Mouse (Mus musculus) heart, embryonic 13.5 days (tissue): Measurements from ENCODE around the gene Rimbp2. TPM values are rescaled to one million over a fixed set of nuclear protein-coding genes. Genes with fewer than 3 reads are reported as not detected.

Experiments used
- ATAC-seq: fragments of 200-750 bp; cut with Nextera tagmentation; 2 replicates; pipeline ENCODE4 v1.8.0; 2017; ENCODE audit warnings: moderate TSS enrichment; ENCODE audit not compliant: insufficient number of reproducible peaks, low FRiP score, low TSS enrichment; ENCODE audit errors: extremely low read depth
- H3K27ac ChIP-seq: fragments of 300-500 bp; sonication (generic); replicated peaks from 2 replicates; pipeline ENCODE4 v1.5.1; 2015; ENCODE audit warnings: moderate library complexity, mild to moderate bottlenecking, inconsistent platforms
- H3K27me3 ChIP-seq: fragments of 300-500 bp; sonication (generic); replicated peaks from 2 replicates; pipeline ENCODE4 v1.6.1; 2015; ENCODE audit warnings: mild to moderate bottlenecking, inconsistent platforms
- H3K36me3 ChIP-seq: fragments of 300-500 bp; sonication (generic); 2 replicates; pipeline ENCODE4 v1.6.1; 2015; ENCODE audit warnings: mild to moderate bottlenecking, inconsistent platforms
- H3K4me1 ChIP-seq: fragments of 300-500 bp; sonication (generic); 2 replicates; pipeline ENCODE4 v1.6.1; 2015; ENCODE audit warnings: inconsistent platforms
- H3K4me2 ChIP-seq: fragments of 300-500 bp; sonication (generic); 2 replicates; pipeline ENCODE4 v1.6.1; 2015; ENCODE audit warnings: inconsistent platforms, mild to moderate bottlenecking, moderate library complexity
- H3K4me3 ChIP-seq: fragments of 300-500 bp; sonication (generic); 2 replicates; pipeline ENCODE4 v1.5.1; 2015; ENCODE audit warnings: moderate library complexity, mild to moderate bottlenecking, inconsistent platforms
- H3K9ac ChIP-seq: fragments of 300-500 bp; sonication (generic); 2 replicates; pipeline ENCODE4 v1.6.1; 2015; ENCODE audit warnings: inconsistent platforms, mild to moderate bottlenecking, moderate library complexity
- H3K9me3 ChIP-seq: fragments of 300-500 bp; sonication (generic); 2 replicates; pipeline ENCODE4 v1.6.1; 2016; ENCODE audit warnings: inconsistent platforms
- WGBS: fragments of 180-500 bp; shearing (Covaris S2); methylation state at CpG from one replicate; pipeline ENCODE4 v1.1.7; 2015; ENCODE audit warnings: mixed read lengths; 5-methylcytosine and 5-hydroxymethylcytosine counted together
- polyA plus RNA-seq: library from polyadenylated mRNA; unstranded; fragments of >200 nt; fragmentation: Nextera tagmentation; extraction: Ambion mirVana; gene quantifications from 2 replicates; pipeline ENCODE4 v1.2.1, GENCODE M21; 2015

The Rimbp2 gene
- polyA plus RNA-seq, 1 experiment from 2014 or later, result 0.15 TPM

DNA sequence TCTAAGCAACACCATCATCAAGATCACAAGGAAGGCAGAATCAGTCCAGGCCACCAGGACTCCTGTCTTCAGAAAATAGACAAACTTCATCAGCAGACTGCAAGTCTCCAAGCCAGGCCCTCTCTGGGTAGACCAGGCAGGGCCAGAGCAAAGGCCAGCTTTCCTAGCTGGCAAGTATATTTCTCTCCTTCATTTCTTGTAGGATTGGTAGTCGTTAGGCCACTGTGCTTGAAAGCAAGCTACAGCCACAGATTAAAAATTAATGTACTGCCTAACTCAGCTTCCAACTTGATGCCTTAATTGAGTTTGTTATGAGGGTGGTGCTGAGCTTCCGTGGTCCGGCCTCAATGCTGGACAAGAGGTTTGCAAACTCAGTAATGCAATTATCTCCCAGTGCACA is 65.7 kb downstream of the Rimbp2 start:
- 69% methylated on average over 3 of the region's 3 CpGs for WGBS
- no peaks in the 10 kb centered on the region for H3K36me3 ChIP-seq
- 0 out of 2 replicates have a peak, but pooled peaks cover 3% of the 10 kb centered on the region for H3K27me3 ChIP-seq
- no peak overlapping the region for H3K4me2 ChIP-seq
- H3K9me3 ChIP-seq, result no peaks in the 10 kb centered on the region
- ATAC-seq, result no peak
- no peak overlapping the region for H3K4me3 ChIP-seq
- H3K9ac ChIP-seq, result no peak overlapping the region
- H3K4me1 ChIP-seq, result no peaks in the 10 kb centered on the region
- no peak overlapping the region for H3K27ac ChIP-seq

DNA sequence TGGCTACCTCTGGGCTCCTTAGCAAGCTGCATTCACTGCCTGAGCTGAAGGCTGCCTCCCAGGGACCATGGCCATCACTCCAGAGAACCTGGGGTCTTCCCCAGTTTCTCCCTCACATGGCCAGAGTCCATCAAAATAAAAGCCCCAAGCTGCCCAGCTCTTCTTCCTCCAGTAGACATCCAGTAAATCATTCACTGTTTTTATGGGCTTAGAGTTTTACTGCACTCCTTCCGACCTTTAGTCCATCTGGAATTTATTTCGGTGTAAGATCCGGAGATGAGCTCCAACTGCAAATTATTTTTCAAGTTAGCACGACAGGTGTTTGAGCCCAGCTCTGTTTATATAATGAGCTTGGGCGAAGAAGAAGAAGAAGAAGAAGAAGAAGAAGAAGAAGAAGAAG is 69.0 kb downstream of the Rimbp2 start:
- Histone ChIP-seq H3K27me3 (0 out of 2 replicates have a peak, but pooled peaks cover 4% of the 10 kb centered on the region), H3K27ac (no peak overlapping the region), H3K9ac (no peak overlapping the region), H3K36me3 (no peaks in the 10 kb centered on the region), H3K4me2 (no peak overlapping the region), H3K9me3 (no peaks in the 10 kb centered on the region), H3K4me1 (no peaks in the 10 kb centered on the region), H3K4me3 (no peak overlapping the region)
- ATAC-seq, result no peak
- WGBS, result 85% methylated on average over 5 of the region's 5 CpGs

DNA sequence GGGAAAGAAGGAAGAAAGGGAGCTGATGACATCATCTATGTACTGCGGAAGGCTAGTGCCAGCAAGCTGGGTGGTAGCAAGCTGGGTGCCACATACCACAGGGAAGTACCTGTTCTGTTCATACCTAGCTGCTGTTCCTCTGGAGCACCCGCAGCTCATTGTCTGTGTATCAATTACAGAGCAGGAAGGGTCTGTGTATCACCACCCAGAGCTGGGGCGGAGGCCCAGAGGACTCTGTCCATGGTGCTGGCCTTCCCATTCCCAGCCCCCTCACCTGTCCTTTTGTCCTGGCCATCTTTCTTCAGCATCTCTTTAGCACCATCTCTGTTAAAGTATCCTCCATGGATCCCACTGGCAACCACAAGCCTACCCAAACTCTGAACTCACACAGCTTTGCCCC is 74.2 kb downstream of the Rimbp2 start:
- H3K9me3 ChIP-seq, result no peaks in the 10 kb centered on the region
- no peak overlapping the region for H3K27ac ChIP-seq
- no peaks in the 10 kb centered on the region for H3K36me3 ChIP-seq
- 24% methylated on average over 3 of the region's 3 CpGs for WGBS
- no peaks in the 10 kb centered on the region for H3K4me1 ChIP-seq
- no peak overlapping the region for H3K4me3 ChIP-seq
- no peak overlapping the region for H3K4me2 ChIP-seq
- no peak for ATAC-seq
- H3K27me3 ChIP-seq, result peaks cover 31% of the 10 kb centered on the region
- no peak overlapping the region for H3K9ac ChIP-seq

DNA sequence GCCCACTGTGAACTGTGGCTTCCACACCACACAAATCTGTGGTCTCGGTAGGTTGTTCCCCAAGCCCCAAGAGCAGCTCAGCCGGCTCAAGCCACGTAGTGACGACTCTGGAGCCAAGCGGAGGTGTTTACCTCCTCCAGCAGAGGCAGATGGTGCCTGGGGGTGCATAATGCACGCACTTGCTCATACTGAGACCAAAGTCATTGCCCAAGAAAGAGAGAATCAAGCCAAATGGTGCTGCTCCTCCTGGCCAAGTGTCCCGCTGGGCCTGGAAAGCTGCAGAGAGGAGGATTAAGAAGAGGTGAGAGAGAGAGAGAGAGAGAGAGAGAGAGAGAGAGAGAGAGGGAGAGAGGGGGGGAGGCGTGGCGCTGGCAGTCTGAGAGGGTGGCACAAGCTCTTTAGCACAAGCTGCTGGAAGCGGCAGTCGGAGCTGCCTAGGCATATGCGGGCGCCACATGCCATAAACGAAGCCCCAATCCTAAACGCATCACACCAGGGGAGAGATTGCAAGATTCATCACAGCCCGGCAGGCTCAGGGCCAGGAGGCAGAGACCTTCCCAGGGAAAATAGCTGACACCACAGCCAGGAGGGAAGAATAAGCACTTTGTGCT is 75.8 kb downstream of the Rimbp2 start:
- peaks cover 31% of the 10 kb centered on the region for H3K27me3 ChIP-seq
- no peak overlapping the region for H3K4me3 ChIP-seq
- no peak overlapping the region for H3K27ac ChIP-seq
- H3K4me1 ChIP-seq, result no peaks in the 10 kb centered on the region
- H3K4me2 ChIP-seq, result no peak overlapping the region
- 9% methylated on average over 16 of the region's 16 CpGs for WGBS
- no peak for ATAC-seq
- H3K36me3 ChIP-seq, result no peaks in the 10 kb centered on the region
- no peak overlapping the region for H3K9ac ChIP-seq
- no peaks in the 10 kb centered on the region for H3K9me3 ChIP-seq

DNA sequence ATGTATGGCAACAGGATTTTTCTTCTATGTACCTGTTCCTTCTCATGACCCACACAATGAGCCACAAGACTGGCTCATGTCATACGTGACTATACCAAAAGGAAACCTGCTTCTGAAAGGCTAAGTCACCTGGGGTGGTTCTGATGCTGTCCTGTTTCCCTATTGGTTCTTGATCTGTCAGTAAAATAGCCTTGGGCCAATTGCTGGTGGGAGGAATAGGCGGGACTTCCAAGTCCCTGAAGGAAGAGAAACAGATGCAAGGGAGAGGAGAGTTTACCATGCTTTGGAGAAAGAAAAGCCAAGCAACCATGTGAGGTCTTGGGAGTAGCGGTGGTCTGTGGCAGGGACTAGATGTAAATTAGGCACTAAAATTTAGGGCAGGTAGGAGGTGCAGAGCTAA is 81.6 kb downstream of the Rimbp2 start:
- no peak for ATAC-seq
- WGBS, result 63% methylated on average over 3 of the region's 3 CpGs
- Histone ChIP-seq H3K9ac (no peak overlapping the region), H3K4me3 (no peak overlapping the region), H3K4me2 (no peak overlapping the region), H3K27ac (no peak overlapping the region), H3K27me3 (peaks cover 9% of the 10 kb centered on the region), H3K9me3 (no peaks in the 10 kb centered on the region), H3K4me1 (no peaks in the 10 kb centered on the region), H3K36me3 (no peaks in the 10 kb centered on the region)

DNA sequence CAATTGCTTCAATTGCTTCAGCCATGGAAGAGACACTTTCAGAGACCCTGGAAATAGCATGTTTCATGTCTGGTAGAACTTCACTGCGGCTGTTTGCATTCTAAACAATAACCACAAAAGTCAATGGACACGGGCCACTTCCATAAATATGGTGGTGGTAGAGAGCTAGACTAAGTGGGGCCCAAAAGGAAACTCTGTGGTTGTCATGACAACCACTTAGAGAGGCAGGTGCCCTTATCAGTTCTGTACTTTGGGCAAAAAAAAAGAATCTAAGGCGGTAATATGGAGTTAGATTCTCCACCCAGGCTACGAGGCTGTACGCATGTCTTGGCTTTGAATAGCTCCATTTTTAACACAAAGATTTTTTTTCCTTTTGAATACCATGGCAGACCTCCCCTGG is 86.5 kb downstream of the Rimbp2 start:
- Histone ChIP-seq H3K9ac (no peak overlapping the region), H3K36me3 (no peaks in the 10 kb centered on the region), H3K4me1 (peaks cover 3% of the 10 kb centered on the region; the same call in 1 of the 2 replicates), H3K4me3 (no peak overlapping the region), H3K9me3 (no peaks in the 10 kb centered on the region), H3K4me2 (no peak overlapping the region), H3K27me3 (no peaks in the 10 kb centered on the region), H3K27ac (no peak overlapping the region)
- ATAC-seq, result no peak
- 68% methylated on average over 5 of the region's 5 CpGs for WGBS

DNA sequence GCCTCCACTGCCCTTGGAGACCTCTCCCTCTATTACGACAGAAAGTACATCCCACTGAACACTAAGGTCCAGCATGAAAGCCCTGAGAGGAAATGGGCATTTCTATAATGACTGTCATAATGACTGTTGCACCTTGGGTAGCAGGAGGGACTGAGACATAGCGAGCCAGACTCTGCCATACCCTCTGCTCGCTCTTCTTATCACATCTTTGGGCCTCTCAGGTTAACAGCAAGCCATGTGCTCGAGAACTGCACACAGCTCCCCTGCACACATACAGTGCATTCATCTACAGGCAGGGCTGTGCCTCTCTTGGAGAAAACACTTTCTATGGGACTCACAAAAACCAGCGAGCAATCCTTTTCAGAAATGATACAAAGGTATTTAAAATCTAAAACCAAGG is 87.0 kb downstream of the Rimbp2 start:
- ATAC-seq, result no peak
- H3K4me1 ChIP-seq, result peaks cover 3% of the 10 kb centered on the region; the same call in 1 of the 2 replicates
- no peak overlapping the region for H3K4me2 ChIP-seq
- H3K4me3 ChIP-seq, result no peak overlapping the region
- H3K9ac ChIP-seq, result no peak overlapping the region
- H3K36me3 ChIP-seq, result no peaks in the 10 kb centered on the region
- no peaks in the 10 kb centered on the region for H3K27me3 ChIP-seq
- 57% methylated on average over 5 of the region's 5 CpGs for WGBS
- no peak overlapping the region for H3K27ac ChIP-seq
- H3K9me3 ChIP-seq, result no peaks in the 10 kb centered on the region

DNA sequence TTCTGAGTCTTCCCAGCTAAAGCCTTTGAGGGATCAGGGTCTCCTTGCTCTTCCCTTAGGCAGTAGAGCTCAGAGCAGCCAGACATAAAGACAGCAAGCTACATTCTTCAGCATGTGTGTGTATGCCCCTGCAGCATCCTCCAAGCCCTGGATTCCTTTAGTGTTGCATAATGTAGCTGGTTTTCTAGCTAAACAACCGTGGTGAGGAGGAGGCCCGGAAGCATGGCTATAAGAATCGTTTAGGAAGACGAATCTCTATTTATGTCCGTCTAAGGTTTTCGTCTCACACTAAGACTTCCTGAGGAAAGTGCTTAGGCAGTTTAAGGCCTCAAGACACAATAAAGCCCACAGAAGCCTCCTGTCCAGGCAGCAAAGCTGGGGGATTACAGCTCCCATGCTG is 89.8 kb downstream of the Rimbp2 start:
- Histone ChIP-seq H3K27me3 (no peaks in the 10 kb centered on the region), H3K9ac (no peak overlapping the region), H3K27ac (no peak overlapping the region), H3K4me2 (no peak overlapping the region), H3K4me3 (no peak overlapping the region), H3K9me3 (no peaks in the 10 kb centered on the region), H3K4me1 (peaks cover 3% of the 10 kb centered on the region; the same call in 1 of the 2 replicates), H3K36me3 (no peaks in the 10 kb centered on the region)
- no peak for ATAC-seq
- WGBS, result 47% methylated on average over 6 of the region's 6 CpGs

DNA sequence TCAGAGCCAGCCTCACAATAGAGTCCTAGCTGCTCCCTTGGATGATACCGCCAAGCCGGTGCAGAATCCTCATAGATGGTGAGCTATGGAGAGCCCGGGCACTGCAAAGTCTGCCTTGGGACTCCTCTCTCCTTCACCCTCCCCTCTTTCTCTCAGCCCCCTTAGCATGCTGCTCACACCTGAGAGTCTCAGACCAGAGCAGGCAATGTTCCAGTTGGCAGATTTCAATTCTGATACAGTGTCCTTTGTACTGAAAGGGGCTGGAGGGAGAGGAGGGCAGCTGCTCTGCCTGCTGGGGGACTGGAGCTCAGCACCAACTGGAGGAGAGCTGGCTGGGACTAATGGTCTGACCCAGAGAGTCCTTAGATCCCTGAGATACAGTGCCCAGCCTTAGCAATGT is 92.4 kb downstream of the Rimbp2 start:
- Histone ChIP-seq H3K4me1 (peaks cover 3% of the 10 kb centered on the region; the same call in 1 of the 2 replicates), H3K4me3 (no peak overlapping the region), H3K4me2 (no peak overlapping the region), H3K27me3 (no peaks in the 10 kb centered on the region), H3K27ac (no peak overlapping the region), H3K9me3 (no peaks in the 10 kb centered on the region), H3K36me3 (no peaks in the 10 kb centered on the region), H3K9ac (no peak overlapping the region)
- no peak for ATAC-seq
- 93% methylated on average over 3 of the region's 3 CpGs for WGBS

DNA sequence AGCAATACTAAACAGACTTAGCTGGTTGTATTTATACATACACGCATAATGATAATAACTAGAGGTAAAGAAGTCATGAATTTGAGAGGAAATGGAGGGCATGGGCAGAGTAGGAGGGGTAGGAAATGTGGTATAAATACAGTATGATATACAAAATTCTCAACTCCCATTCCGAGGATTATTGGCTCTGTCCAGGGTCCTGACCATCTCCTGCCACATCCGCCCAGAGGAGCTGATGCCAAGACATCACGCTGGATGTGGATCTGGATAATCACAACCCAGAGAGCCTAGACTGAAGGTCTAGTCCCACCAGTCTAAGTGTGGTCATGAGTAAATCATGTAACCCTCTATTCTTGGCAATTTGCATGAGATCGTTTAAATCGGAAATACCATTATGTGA is 100.5 kb downstream of the Rimbp2 start:
- H3K9ac ChIP-seq, result no peak overlapping the region
- H3K27ac ChIP-seq, result no peak overlapping the region
- no peak overlapping the region for H3K4me2 ChIP-seq
- no peaks in the 10 kb centered on the region for H3K36me3 ChIP-seq
- H3K4me3 ChIP-seq, result no peak overlapping the region
- H3K27me3 ChIP-seq, result no peaks in the 10 kb centered on the region
- ATAC-seq, result no peak
- H3K9me3 ChIP-seq, result no peaks in the 10 kb centered on the region
- H3K4me1 ChIP-seq, result no peaks in the 10 kb centered on the region
- WGBS, result 58% methylated on average over 6 of the region's 6 CpGs

DNA sequence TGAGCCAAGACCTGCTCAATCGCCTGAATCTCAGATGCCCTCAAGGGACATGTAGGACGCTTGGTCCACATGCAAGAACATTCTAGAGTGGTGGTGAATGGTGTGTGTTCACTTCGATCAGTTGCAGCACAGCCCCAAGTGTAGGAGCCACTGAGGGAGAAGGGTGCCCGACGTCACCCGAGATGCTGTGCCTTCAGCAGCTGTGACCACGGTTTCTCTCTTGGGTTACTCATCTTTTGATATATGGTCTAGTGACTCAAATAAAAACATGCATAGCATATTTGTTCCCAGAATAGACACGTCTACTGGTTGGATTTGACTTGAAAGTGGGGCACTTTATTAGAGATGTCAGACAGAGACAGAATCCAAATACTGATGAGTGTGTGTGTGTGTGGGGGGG is 105.5 kb downstream of the Rimbp2 start:
- H3K27me3 ChIP-seq, result no peaks in the 10 kb centered on the region
- H3K9ac ChIP-seq, result no peak overlapping the region
- H3K27ac ChIP-seq, result no peak overlapping the region
- no peak overlapping the region for H3K4me3 ChIP-seq
- no peaks in the 10 kb centered on the region for H3K4me1 ChIP-seq
- H3K4me2 ChIP-seq, result no peak overlapping the region
- ATAC-seq, result no peak
- 69% methylated on average over 8 of the region's 8 CpGs for WGBS
- 0 out of 2 replicates have a peak, but pooled peaks cover 5% of the 10 kb centered on the region for H3K9me3 ChIP-seq
- no peaks in the 10 kb centered on the region for H3K36me3 ChIP-seq

DNA sequence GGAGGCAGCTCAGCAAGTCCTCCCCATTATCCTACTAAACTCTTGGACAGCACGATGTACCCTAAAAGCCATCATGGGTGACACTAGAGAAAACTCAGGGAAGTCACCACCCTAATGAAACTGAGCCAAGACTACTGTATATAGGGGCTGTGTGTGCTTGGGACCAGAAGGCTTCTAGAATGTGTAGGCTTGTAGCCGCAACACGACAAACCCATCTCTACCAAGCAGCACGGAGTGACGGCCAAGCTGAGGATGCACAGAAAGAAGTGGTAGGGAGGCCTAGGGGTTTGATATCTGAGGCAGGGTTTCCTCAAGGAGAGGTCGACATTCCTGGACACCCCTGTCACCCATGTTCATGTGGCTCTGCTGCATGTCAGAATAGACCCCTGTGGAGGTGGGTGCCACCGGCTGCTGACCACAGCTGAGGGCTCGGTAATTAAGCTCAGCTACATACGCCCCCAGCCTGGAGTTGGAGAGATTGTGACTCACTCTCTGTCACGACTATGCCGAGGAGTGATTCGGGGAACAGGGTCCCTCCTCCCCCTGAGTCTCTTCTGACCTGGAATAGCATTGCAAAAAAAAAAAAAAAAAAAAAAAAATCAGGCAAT is 106.7 kb downstream of the Rimbp2 start:
- Histone ChIP-seq H3K36me3 (no peaks in the 10 kb centered on the region), H3K27me3 (no peaks in the 10 kb centered on the region), H3K27ac (no peak overlapping the region), H3K4me1 (no peaks in the 10 kb centered on the region), H3K9ac (no peak overlapping the region), H3K4me2 (no peak overlapping the region), H3K4me3 (no peak overlapping the region), H3K9me3 (0 out of 2 replicates have a peak, but pooled peaks cover 5% of the 10 kb centered on the region)
- 77% methylated on average over 12 of the region's 12 CpGs for WGBS
- ATAC-seq, result no peak
